Mouse (Mus musculus) mesoderm, embryonic 11.5 days (tissue): ENCODE measurements at regions not wholly inside any gene's neighbourhood (a gene's known extent, or its start where the extent isn't known, plus 50 kb on each side); places are given as distances from the start of the nearest gene placed in this dataset.

Experiments used
- DNase-seq: peaks from one replicate; pipeline ENCODE4 v3.0.0-alpha.2; 2012; ENCODE audit warnings: low read depth, low spot score

- DNase-seq: peak; percentile 36
Measured at GRCm38 (mm10) chr6:89006997-89007396, 104.9 kb downstream of the Tpra1 start.

DNA sequence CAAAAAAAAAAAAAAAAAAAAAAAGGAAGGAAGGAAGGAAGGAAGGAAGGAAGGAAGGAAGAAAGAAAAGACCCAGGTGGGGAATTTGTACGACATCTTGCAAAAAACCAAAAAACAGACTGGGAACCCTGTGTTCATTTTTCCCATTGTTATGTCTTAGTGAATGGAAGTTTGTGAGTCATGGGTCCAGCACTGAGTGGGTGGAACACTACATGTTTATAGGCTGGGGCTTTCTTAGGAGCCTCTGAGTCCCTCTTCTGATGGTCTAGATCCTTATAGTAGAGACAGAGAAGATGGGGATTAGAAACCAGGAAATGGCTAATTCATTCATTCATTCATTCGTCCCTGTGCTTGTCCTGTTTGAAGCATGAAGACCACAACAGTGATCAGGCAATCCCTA, 105.5 kb downstream of the Tpra1 start:
- no peak for DNase-seq

- DNase-seq: peak; percentile 88
Measured at GRCm38 (mm10) chr6:89008614-89009171, 106.6 kb downstream of the Tpra1 start.

- DNase-seq: peak; percentile 77
Measured at GRCm38 (mm10) chr6:89012998-89013689, 111.1 kb downstream of the Tpra1 start.

GRCm38 (mm10) chr6:89013690-89014061, 111.6 kb downstream of the Tpra1 start:
- no peak for DNase-seq

DNA sequence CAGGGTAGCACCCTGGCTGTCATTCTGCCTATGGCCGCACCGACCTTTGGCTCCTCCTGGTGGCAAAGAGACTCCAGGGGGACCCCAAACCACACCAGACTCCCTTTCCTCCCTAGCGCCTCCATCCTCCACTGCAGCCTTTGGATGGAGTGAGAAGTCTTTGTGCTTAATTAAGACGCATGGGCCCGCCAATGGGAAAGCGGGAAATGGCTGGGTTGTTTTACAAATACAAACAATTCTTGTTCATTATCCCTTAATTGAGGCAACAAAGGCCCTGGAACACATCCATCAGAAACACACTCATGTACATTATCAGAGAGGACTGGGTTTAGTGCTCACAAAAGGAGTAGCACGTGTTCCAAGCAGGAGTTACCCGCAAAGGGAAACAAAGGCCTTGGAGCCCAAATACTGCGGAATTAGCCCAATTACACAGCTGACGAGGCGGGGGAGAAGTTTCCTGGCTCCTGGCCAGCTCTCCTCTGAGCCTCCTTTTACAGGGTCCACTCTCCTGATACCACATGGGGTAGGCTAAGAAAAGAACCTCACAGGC, 122.1 kb downstream of the Tpra1 start:
- DNase-seq: no peak

- no peak for DNase-seq
Measured at GRCm38 (mm10) chr6:89033433-89034298, 131.6 kb downstream of the Tpra1 start.

DNA sequence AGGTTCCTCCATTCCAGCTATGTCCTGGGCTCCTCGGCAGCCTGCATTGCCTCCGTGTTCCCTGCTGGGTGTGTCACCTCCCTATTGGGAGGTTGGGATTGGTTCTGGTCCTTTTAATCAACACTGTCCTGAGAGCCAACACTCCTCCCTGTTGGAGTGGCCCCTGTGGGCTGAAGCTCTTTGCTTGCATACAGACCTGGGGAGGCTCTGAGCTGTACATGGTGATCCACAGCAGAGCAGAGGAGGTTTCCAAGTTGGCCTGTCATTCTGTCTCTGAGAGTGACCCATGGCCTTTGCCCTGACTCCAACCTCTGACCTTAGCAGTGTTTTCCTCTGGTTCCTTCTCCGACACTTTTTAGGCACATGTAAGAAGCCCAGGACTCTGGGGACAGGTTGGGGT, 132.4 kb downstream of the Tpra1 start:
- DNase-seq: no peak

DNA sequence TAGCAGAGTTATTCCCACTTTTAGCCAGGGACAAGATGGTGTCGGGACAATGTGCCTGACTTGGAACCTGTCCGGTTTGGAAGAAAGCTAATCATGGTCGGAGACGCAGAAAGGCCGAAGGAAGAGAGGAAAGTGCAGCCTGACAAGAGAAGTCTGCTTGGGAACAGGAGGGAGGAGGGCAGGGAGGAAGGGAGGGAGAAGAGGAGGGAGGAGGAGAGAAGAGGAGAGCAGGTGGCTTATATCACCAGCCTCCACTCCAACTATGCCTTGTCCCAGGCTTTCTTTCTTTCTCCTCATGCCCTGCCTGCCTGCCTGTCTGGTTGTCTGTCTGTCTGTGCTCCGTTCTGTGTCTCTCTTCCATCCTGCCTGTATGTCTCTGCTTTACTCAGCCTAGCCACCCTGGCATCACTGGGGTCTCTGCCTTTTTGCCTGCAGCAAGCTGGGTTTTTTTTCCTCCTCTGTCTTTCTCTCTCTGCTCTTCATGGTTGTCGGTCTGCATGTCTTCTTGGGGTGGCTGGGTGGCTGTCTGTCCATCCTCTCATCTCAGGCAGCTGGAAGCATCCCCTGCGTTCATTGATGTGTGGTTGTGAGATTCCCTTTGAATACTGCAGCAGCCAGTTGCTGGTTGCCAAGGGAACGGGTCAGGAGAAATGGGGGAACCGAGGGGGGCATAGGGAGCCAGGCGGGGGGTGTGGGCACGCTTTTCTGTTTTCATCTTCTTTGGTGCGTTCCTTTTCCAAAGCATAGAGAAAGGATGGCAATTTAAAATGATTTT, 133.2 kb downstream of the Tpra1 start:
- DNase-seq: peak; percentile 38

- DNase-seq: no peak
Measured at GRCm38 (mm10) chr6:89035836-89036156, 133.7 kb downstream of the Tpra1 start.

GRCm38 (mm10) chr6:89037392-89037791, 135.3 kb downstream of the Tpra1 start:
- no peak for DNase-seq

- DNase-seq: no peak
Measured at GRCm38 (mm10) chr6:89037901-89038300, 135.8 kb downstream of the Tpra1 start.

DNA sequence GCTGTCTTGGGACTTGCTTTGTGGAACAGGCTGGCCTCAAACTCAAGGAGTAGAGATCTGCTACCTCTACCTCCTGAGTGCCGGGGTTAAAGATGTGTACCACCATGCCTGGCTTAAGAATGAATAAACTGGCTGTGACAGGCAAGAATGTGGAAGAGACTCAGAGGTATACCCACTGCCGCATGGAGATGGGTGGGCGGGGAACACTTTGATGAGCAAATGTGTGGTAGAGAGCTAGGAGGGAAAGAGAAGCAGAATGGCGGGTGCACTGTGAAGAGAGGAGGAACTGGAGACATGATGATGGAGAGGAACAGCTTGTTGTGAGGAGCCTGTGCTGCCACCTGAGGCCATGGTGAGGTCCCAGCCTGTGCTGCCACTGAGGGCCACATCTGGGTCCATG, 138.9 kb downstream of the Tpra1 start:
- DNase-seq: no peak

GRCm38 (mm10) chr6:89042478-89043239, 140.6 kb downstream of the Tpra1 start:
- DNase-seq: no peak

- no peak for DNase-seq
Measured at GRCm38 (mm10) chr6:89045436-89045966, 143.4 kb downstream of the Tpra1 start.

DNA sequence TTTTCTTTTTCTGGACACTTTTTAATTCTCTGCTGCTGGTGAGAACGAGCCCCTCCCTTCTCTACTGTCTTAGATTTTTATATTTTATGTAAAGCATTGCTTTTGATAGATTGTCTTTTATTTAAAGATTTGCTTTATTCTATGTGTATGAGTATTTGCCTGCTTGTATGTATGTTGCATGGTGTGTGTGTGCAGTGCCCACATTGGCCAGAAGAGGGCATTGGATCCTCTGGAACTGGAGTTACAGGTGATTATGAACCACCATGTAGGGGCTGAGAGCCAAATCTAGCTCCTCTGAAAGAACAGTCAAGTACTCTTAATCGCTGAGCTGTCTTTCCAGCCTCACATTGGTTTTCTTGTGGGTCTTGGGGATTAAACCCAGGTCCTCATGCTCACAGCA, 144.4 kb downstream of the Tpra1 start:
- DNase-seq: no peak

DNA sequence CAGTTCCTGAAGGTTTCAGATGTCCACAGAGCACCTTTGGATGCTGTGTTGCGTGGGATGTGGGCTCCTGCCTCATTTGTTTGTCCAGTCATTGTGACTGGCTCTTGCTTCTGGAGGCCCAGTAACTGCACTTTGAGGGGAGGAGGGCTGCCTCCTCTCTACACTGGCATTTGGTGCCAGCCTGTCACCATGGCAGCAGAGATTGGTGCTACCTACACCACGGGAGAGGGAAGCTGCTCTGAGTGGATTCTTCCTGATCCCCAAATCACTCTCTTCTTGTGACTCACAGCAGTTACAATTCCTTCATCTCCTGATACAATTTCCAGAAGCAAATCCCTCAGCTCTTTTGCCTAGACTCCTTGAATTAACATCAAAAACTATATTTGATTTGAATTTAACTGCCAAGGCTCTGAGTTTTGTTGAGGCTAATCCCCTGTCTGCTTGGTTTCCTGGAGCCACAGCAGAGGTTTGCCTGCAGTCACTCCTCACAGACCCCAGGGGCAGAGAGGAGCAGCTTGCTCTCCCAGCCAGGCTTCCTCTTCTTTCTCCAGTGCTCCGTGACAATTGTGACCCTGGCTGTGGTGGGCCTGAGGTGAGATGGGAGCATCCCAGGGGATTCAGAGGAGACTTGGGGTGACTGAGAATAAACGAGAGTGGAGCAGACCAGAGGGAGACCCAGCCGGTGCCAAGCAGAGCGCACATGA, 145.7 kb downstream of the Tpra1 start:
- no peak for DNase-seq

- no peak for DNase-seq
Measured at GRCm38 (mm10) chr6:89049290-89049689, 147.2 kb downstream of the Tpra1 start.

GRCm38 (mm10) chr6:89050575-89051270, 148.7 kb downstream of the Tpra1 start:
- no peak for DNase-seq
